Mouse (Mus musculus) frontal cortex, postnatal 25 days (tissue): Measurements from ENCODE around the gene H2afx.
"Not testable (repeated sequence)": the region's sequence is repeated elsewhere in the genome, so short reads cannot be mapped to it uniquely, and the experiment has no call there.

ENCODE experiments used
- DNase-seq, 2 experiments: peaks; one replicate each; pipeline ENCODE4 v3.0.0; 2022; ENCODE audit warnings: low spot score in 2 of 2

H2afx gene

DNA sequence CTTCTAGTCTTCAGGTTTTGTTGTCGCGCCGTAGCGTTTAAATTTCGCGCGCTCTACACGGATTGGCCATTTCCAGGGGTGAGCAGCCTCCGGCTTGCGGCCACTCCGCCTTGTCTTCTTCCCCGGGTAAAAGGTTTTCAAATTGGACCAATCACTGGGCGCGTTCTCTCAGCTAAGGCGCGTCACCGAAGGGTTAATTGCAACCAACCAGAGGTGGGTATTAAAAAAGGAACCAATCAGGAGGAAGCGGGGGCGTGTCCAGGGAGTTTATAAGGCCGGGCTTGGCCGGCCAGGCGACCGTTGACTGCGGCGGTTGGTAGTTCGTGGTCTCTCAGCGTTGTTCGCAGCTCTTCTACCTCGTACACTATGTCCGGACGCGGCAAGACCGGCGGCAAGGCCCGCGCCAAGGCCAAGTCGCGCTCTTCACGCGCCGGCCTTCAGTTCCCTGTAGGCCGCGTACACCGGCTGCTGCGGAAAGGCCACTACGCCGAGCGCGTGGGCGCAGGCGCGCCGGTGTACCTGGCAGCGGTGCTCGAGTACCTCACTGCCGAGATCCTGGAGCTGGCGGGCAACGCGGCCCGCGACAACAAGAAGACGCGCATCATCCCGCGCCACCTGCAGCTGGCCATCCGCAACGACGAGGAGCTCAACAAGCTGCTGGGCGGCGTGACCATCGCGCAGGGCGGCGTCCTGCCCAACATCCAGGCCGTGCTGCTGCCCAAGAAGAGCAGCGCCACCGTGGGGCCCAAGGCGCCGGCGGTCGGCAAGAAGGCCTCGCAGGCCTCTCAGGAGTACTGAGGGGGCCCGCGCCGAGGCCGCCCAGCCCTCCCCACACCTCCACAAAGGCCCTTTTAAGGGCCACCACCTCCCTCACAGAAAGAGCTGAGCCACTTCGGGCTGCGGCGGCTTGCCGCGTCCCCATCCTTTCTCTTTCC is at the start of gene H2afx:
Gene H2afx (plus strand): TSS at position 299 of the 935 bp plus-strand sequence.
- peak; percentile 95 to 98 for DNase-seq

DNA sequence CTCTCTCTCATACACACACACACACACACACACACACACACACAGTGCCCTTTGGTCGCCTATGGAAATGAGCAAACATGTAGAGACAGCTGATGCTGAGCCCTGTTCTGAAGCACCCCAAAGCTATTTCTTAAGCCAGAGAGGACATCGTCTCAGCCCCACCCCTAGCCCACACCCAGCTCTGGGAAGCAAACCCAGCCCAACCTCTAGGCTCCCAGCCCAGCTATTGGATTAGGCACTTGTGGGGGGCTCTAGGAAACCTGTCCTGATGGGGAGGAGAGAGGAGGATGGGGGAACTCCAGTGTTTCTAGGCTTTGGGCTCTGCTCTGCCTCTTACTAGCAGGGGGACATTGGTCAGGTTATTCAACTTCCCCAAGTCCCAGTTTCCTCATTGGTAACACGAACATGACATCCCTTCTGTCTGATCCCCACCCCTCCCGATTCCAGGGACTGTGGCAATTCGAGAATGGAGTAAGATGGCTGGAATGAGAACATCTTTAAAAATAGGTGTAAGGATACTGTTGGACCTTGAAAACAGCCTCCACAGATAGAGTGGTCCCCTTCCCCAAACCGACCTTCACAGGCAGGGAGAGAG is 48.1 kb upstream of the H2afx start:
- no peak for DNase-seq

DNA sequence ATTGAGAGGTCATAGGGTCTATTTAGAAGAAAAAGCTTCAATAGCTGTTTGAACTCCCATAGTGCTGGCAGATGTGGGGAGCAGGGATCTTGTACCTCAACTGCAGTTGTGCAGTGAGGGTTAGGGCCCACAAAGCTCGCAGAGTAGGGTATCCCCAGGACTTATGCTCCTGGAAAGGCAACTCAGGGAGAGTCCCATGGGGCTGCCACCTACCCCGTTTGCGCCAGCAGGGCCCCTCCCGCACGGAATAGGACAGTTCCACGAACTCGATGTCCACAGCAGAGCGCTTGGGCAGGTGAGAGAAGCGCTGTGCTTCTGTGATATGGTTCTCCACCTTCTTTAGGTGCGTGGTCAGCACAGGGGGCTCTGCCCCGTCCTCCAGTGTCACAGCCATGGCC is 47.5 kb upstream of the H2afx start:
- no peak for DNase-seq

DNA sequence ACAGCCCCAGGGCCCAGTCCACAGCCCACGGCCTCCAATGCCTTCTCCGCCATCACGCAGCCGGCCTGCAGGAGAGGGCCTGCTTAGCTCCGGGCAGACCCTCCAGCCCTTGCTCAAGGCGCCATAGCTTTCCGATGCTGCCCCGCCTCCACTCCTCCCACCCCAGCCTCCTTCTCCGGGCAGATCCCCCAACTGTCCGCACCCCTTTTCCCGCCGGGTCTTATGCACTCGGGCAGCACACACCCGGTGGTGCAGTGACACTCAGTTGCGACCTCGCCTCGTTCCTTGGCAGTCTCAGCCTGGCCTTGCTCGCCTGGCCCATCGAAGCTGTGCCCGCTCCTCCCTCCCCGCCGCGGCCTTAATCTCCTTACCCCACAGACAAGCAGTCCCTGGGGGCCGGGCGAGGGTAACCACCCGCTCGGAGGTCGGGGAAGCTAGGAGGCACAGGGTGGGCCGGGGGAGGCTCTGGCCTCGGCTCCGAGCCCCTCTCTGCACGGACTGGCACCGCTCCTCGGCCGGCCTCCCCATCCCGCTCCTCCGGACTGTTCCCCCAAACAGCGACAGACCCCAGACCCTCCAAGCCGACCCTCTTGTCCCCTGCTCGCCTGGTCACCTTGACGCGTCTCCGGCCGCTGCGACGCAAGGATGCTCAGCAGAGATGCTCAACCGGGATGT is 47.0 kb upstream of the H2afx start:
- no peak for DNase-seq

DNA sequence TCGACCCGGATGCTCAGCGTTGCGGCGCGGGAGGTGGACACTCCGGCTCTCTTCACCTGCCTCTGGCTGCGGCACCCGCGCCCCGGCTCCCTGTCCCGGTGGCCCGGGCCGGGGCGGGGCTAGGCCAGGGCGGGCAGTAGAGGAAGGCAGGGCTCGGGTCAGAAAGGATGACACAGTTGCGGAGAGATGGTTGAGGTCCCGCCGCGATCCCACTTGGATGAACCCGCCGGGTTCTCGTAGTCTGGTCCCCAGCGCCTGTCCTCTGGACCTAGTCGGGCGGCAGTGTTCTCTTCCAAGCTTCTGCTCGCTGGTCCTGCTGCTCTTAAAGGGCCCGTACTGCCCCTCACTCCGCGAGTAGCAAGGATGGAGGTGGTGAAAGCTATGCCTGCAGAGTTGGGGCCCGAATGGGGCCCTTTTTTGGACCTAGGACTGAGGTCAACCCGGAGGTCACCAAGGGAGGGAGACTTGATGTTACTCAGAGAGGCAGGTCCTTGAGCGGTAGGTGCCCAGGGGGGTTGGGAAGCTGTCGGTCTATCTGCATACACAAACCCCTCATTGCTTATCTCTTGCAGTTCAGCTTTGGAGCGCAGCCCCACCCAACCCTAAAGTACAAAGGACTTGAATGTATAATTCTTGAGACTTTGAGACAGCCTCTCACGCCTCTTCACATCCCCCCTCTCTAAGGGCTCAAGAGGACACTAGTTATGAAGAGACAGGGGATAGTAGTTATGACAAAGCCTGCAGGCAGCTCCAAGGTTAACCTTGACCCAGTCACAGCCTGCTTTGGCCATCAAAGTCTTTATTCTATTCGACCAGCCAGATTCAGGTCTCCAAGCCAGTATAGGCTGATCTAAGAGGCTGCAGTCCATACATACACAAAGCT is 46.2 kb upstream of the H2afx start, which contains the start of gene Abcg4:
Gene Abcg4 (minus strand): TSS at position 540 of the 883 bp plus-strand sequence.
- DNase-seq: peak; percentile 26 to 28

DNA sequence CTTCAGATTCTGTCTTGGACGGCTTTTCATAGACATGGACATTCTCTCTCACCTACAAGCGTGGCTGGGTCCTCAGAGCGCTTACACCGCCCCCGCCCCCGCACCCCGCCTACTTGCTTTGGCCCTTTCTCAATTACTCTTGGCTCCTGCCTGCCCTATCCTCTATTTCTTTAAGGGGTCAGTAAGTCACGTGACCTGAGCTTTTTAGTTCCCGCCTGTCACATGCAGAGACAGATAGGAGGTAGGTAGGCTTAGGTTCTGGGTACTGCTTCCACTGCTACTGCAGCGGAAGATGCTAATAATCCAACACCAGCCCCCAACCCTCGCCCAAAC is 45.6 kb upstream of the H2afx start:
- no peak for DNase-seq

DNA sequence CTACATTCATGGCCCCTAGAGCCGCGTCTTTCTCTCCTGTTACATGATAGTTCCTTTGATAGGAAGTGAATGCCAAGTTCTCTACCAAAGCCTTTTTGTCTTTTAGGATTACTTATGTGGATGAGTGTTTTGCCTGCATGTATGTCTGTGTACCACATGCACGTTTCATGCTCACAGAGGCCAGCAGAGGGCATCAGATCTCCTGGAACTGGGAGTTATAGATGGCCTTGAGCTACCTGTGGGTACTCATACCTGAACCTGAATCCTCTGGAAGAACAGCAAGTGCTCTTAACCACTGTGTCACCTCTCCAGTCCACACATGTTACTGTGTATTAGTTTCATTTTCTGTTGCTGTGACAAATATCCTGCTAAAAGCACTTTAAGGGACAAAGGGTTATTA is 42.0 kb upstream of the H2afx start:
- DNase-seq: no peak

DNA sequence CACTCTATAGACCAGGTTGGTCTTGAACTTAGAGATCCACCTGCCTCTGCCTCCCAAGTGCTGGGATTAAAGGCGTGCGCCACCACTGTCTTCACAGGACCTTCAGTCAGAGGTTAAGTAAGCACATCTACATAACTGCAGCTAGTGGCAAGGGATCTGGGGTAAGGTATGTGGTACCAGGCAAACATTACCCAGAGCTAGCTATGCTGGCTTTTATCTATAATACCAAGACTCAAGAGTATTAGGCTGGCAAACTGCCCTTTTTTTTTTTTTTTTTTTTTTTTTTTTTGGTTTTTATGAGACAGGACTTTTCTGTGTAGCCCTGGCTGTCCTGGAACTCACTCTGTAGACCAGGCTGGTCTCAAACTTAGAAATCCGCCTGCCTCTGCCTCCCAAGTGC is 34.5 kb upstream of the H2afx start:
- DNase-seq: not testable (repeated sequence)

DNA sequence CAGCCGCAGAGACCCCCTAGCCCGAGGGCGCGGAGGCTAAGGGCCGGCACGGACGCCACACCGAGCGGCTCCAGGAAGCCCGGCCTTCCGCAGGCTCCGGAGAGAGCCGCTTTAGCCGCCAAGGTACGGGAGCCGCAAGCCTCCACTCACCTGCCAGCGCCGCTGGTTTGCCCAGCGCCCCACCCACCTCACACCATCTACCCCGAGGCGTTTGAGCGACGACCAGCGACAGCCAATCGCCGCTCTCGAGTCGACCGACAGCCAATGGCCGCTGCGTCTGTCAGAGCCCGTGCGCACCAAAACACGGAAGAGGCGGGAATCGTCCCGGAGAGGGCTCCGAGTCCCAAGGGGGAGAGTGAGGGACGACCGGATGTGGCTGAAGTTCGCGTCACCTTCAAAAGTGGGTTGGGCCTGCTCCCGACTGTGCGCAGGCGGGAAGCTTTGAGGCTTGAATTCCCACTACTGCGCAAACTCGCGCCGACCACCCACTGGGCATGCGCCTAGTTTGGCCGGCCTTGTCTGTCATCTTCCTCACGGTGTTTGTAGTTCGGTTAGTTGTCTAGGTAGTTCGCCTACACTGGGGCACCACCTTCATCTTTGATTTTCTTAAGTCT is 28.9 kb upstream of the H2afx start, which contains the start of gene Hinfp:
Gene Hinfp (minus strand): TSS at position 206 of the 614 bp plus-strand sequence.
- peak; percentile 91 to 97 for DNase-seq

DNA sequence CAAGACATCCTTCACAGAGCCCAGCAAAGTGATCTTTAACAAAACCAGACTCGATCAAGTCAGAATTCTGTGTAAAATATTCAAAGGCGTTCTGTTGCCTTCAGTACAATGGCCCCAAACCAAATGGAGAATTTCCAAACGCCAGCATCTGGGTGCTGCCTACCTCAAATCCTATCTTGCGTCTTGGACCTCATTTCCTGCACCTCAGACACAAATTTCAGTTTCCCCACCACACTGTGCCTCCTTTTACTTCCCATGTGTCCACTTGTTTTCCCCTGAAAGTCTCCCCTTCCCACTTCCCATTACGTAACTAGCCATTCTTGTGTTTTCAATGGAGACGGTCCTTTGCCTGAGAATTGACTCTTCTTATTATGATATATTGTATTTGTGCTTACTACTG is 28.0 kb upstream of the H2afx start:
- DNase-seq: no peak

DNA sequence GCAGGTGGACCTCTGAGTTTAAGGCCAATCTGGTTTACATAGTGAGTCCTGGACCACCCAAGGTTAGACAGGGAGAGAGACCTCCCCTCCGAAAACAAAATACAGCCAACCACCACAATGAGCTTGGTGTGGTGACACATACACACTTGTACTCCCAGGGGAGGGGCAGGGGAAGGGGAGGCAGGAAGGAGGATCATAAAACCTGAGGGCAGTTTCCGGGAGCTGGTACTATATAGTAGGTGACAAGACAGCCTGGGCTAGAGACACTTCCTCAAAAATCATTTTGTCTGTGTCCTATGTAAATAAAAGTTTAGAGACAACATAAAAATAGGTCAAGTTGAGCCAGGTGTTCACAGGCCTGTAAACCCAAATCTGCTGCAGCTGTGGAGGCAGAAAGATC is 27.2 kb upstream of the H2afx start:
- DNase-seq: no peak

DNA sequence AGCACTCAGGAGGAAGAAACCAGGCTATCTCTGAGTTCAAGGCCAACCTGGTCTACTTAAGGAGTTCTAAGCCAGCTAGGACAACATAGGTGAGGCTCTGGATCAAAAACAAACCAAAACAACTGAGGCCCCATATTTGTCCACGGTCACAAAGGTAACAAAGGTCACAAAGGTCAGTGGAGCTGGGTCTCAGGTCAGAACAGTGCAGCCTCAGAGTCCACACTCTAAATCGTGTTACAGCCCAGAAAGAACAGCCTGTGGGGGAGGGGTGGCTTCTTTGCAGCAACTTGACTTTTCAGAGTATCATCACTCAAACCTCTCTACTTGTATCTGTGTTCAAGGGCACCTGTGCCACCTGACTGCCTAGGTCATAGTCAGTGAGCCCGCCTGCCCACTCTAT is 24.7 kb upstream of the H2afx start:
- DNase-seq: no peak

DNA sequence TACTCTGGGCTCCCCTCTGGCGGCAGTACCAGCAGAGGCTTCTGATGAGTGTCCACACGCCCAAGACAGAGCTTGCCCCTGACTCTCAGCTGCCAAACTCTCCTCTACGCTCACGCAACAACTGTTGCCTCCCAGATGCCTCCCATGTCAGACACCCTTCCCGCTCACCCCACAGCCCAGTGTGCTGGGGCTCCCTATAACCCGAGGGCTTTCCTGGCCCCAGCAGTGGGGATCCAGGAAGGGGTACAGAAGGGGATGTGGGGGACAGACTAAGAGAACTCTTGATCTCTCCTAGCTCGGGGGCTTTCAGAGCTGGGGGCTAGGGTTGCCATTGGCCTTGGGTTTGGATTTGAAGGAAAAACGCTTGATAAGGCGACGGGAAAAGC is 23.8 kb upstream of the H2afx start:
- no peak for DNase-seq

DNA sequence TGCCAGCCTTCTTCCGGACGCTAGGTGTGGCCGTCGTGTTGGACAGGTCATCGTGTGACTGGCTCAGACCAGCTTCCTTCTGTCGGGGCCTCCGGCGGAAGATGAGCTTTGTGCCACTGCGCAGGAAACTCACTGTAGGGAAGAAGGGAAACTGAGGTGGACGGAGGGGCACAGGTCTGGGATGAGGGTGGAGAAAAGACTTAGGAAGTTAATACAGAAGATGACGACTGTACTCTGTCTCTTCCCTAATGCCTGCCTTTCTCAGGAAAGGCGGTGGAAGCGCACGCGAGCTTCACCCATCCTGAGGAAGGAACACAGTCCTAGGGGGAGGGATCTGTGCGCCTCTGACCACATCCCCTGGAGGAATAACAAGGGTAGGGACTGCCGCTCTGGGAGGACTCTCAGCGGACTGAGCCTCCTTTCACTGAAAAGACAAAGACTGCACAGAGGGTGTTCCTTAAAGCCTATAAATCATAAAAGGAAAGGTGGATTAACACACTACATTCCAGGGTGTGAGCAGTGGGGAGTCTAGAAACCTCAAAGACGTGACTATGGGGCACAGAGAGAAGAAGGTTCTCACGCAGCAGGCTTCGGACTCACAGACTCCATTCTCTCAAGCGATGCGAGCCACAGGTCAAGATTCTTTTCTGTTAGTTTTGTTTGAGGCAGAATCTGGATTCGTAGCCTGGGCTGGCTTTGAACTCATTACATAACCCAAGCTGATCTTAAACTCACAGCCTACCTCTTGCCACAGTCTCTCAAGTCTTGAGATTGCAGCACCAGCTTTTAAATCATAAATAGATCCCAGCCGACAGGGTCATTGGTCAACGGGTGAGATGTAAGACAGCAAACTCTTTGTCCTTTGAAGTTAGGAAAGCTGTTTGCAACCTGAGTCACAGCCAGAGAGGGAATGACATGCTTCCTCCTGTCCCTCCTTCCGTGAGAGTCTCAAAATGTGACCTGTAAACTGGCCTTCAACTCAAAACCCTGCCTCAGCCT is 23.1 kb upstream of the H2afx start:
- DNase-seq: no peak

DNA sequence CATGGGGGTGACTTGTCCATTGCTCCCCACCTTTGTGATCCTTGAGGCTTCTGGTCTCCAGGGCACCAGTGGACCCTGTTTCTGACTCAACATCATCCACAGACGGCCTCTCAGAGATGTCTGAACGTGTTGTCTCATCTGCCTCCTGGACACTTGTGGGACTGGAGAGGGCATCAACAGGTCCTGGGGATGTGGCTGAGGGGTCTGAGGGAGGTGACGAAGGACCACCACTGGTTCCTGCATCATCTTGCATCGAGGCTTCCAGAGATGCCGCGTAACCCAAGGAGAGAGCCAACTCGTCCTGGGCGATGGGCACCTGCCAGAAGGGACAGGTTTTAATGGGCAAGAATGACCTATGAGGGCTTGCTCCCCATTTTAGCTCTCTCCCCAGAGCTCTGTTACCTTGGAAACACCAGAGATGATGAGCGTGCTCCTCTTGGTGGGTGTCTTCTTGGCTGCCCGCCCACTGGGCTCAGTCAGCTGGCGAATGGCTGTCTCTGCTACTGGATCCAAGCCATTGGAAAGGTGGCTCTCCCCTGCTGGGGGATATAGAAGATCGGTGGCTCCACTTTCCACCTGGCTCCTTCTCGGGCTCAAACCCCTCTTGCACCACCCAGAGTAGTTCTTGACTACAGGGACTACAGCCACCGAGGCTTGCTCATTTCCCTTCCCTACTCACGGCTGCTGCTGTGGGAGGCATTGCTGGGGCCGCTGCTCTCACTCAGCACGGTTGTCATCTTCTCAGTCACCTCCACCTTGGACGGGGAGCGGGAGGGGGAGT is 20.8 kb upstream of the H2afx start:
- peak in 1 of 2 experiments; percentile 72 for DNase-seq

DNA sequence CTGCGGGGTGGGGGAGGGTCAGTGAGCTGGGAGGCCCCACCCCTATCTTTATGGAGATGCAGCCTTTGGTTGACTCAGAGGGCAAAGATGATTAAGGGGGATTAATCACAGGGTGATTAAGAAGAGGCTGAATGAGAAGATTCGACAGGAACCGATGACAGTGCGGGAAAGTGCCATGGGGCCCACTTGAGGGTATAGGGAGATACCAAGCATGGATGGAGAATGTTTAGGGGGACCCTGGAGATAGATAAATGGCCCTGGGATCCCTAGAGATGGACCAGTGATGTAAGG is 20.3 kb upstream of the H2afx start:
- no peak for DNase-seq

DNA sequence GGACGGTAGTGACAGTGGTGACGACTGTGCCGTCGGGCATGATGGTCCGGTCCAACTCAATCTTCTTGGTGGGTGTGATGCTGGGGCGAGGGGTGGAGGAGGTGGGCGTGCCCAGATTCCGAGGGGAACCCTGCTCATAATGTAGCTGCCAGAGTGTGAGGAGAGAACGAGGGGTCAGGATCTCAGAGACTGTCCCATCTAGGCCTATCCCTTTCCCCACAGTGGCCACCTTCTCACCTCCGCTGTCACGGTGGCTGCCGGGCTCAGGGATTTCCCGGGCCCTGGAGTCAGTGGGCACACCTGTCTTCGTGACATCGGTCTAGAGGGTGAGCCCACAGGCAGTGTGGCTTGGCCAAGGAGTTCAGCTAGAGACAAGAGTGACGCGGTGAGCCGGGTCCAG is 19.6 kb upstream of the H2afx start:
- DNase-seq: no peak

DNA sequence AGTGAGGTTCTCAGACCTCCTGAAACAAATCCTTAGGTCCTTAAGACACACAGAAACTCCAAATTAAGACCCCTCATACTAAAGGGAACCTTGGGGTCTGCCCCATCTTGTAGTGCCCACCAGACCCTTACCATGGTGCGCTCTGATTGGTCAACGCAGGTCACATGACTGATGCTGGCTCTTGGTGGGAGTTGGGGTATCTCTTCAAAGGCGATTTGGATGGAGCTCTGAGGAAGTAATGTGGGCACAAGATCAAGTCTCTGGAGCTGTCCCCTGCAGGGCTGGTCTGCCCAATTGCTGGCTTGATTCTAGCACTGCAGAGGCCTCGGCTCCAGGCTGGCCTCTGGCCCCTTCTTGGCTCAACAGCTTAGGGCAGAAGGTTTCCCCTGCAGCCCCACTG is 17.0 kb upstream of the H2afx start:
- DNase-seq: no peak

DNA sequence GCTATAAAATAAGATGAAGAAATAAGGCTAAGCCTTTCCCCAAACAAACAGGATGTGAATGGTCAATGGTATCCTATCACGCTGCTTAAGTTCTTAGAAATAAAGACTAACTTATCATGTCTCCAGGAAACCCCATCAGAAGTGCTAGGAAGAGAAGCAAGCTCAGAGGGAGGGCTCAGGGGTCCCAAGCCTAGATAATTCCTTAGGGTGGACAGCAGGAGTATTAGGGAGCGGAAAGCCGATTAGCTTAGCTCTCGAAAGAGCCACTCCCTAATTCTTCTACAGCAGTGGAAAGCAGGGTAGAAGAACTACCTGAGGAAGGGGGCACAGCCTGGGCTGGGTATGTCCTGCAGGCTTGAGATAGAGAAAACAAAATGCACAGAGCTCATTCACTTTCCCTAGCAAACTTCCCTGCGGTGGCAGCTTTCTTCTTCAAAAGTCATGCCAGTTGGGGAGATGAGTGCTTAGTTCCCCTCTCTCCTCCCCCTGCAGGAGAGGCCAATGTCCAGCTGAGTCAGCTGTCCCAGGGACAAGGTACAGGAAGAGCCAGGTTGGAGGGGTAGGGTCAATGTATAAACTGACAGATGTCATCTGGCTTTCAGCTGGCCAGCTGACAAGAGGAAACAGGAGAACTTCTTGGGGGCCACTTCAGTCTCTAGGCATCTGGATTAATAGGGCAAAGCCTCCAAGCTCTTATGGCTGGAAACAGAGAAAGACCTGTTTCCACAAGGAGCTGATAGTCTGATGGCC is 16.2 kb upstream of the H2afx start:
- DNase-seq: no peak
